Mouse (Mus musculus): ENCODE measurements at regions not wholly inside any gene's neighbourhood (a gene's known extent, or its start where the extent isn't known, plus 50 kb on each side); places are given as distances from the start of the nearest gene placed in this dataset.

GRCm38 (mm10) chr10:24357636-24358035 is 134.3 kb downstream of the Moxd1 start:
- DNase-seq (ENCODE audit: low spot score) = no peak

GRCm38 (mm10) chr10:24361424-24361823 is 138.1 kb downstream of the Moxd1 start:
- no peak for DNase-seq (ENCODE audit: low spot score)

GRCm38 (mm10) chr10:24365369-24365768 is 142.1 kb downstream of the Moxd1 start:
- no peak for DNase-seq (ENCODE audit: low spot score)

- DNase-seq (ENCODE audit: low spot score) = no peak
Observed at GRCm38 (mm10) chr10:24367010-24367409, 143.7 kb downstream of the Moxd1 start.

GRCm38 (mm10) chr10:24373957-24374356 is 150.6 kb downstream of the Moxd1 start:
- no peak for DNase-seq (ENCODE audit: low spot score)

GRCm38 (mm10) chr10:24379291-24379690 is 156.0 kb downstream of the Moxd1 start:
- DNase-seq (ENCODE audit: low spot score) = no peak

- no peak for DNase-seq (ENCODE audit: low spot score)
Observed at GRCm38 (mm10) chr10:24380478-24381273, 157.4 kb downstream of the Moxd1 start.

- DNase-seq (ENCODE audit: low spot score) = no peak
Observed at GRCm38 (mm10) chr10:24381917-24382316, 158.6 kb downstream of the Moxd1 start.

GRCm38 (mm10) chr10:24384061-24384460 is 160.7 kb downstream of the Moxd1 start:
- no peak for DNase-seq (ENCODE audit: low spot score)

- DNase-seq (ENCODE audit: low spot score) = no peak
Observed at GRCm38 (mm10) chr10:24388229-24388628, 164.9 kb downstream of the Moxd1 start.

- no peak for DNase-seq (ENCODE audit: low spot score)
Observed at GRCm38 (mm10) chr10:24391039-24391438, 167.7 kb downstream of the Moxd1 start.

- no peak for DNase-seq (ENCODE audit: low spot score)
Observed at GRCm38 (mm10) chr10:24392066-24392465, 168.7 kb downstream of the Moxd1 start.

GRCm38 (mm10) chr10:24395999-24396784 is 172.9 kb downstream of the Moxd1 start:
- no peak for DNase-seq (ENCODE audit: low spot score)

- DNase-seq (ENCODE audit: low spot score) = no peak
Observed at GRCm38 (mm10) chr10:24397125-24397524, 173.8 kb downstream of the Moxd1 start.

GRCm38 (mm10) chr10:24404851-24405250 is 181.5 kb downstream of the Moxd1 start:
- DNase-seq (ENCODE audit: low spot score) = no peak

GRCm38 (mm10) chr10:24406953-24407352 is 183.6 kb downstream of the Moxd1 start:
- no peak for DNase-seq (ENCODE audit: low spot score)

- no peak for DNase-seq (ENCODE audit: low spot score)
Observed at GRCm38 (mm10) chr10:24407411-24408227, 184.3 kb downstream of the Moxd1 start.

GRCm38 (mm10) chr10:24409976-24410375 is 185.3 kb upstream of the Ccn2 start:
- no peak for DNase-seq (ENCODE audit: low spot score)

GRCm38 (mm10) chr10:24410885-24411284 is 184.4 kb upstream of the Ccn2 start:
- no peak for DNase-seq (ENCODE audit: low spot score)

GRCm38 (mm10) chr10:24422498-24423160 is 172.6 kb upstream of the Ccn2 start:
- no peak for DNase-seq (ENCODE audit: low spot score)

GRCm38 (mm10) chr10:24433737-24434367 is 161.4 kb upstream of the Ccn2 start:
- no peak for DNase-seq (ENCODE audit: low spot score)

Measured in layer of hippocampus, adult 9-10 months (tissue).